Mouse (Mus musculus): ENCODE results near the gene Zp3.

The Zp3 gene

GRCm38 (mm10) chr5:136002751-136003151 lies 22.9 kb downstream of the Zp3 start:
- no peak for DNase-seq (ENCODE audit: low read depth)

- no peak for DNase-seq (ENCODE audit: low read depth)
Observed at GRCm38 (mm10) chr5:136004537-136004936, 24.6 kb downstream of the Zp3 start.

GRCm38 (mm10) chr5:136007745-136008144 lies 27.8 kb downstream of the Zp3 start:
- peak; percentile 88 for DNase-seq (ENCODE audit: low read depth)

GRCm38 (mm10) chr5:136014877-136015276 lies 35.0 kb downstream of the Zp3 start:
- no peak for DNase-seq (ENCODE audit: low read depth)

- DNase-seq (ENCODE audit: low read depth), result no peak
Observed at GRCm38 (mm10) chr5:136015586-136015985, 35.7 kb downstream of the Zp3 start.

- DNase-seq (ENCODE audit: low read depth), result no peak
Observed at GRCm38 (mm10) chr5:136016014-136016876, 36.3 kb downstream of the Zp3 start.

GRCm38 (mm10) chr5:136017262-136017661 lies 37.4 kb downstream of the Zp3 start:
- no peak for DNase-seq (ENCODE audit: low read depth)

GRCm38 (mm10) chr5:136018726-136019125 lies 38.8 kb downstream of the Zp3 start:
- no peak for DNase-seq (ENCODE audit: low read depth)

- DNase-seq (ENCODE audit: low read depth), result no peak
Observed at GRCm38 (mm10) chr5:136019907-136020306, 40.0 kb downstream of the Zp3 start.

- no peak for DNase-seq (ENCODE audit: low read depth)
Observed at GRCm38 (mm10) chr5:136025712-136026111, 45.8 kb downstream of the Zp3 start.

GRCm38 (mm10) chr5:136026859-136027258 lies 47.0 kb downstream of the Zp3 start:
- no peak for DNase-seq (ENCODE audit: low read depth)

GRCm38 (mm10) chr5:136027612-136028311 lies 47.9 kb downstream of the Zp3 start:
- DNase-seq (ENCODE audit: low read depth), result no peak

- DNase-seq (ENCODE audit: low read depth), result no peak
Observed at GRCm38 (mm10) chr5:136034868-136035267, 55.0 kb downstream of the Zp3 start.

- DNase-seq (ENCODE audit: low read depth), result no peak
Observed at GRCm38 (mm10) chr5:136035285-136035684, 55.4 kb downstream of the Zp3 start.

GRCm38 (mm10) chr5:136036667-136037066 lies 56.8 kb downstream of the Zp3 start:
- no peak for DNase-seq (ENCODE audit: low read depth)
